Mouse (Mus musculus) ES-Bruce4 (cell line): ENCODE data around the gene Vps39.

Experiments
- CTCF ChIP-seq: IDR thresholded peaks from one replicate; pipeline ENCODE4 v1.8.1; 2011; ENCODE audit warnings: low read depth, low read length
- EP300 ChIP-seq: IDR thresholded peaks from 2 replicates; pipeline ENCODE4 v1.6.1; 2011; ENCODE audit warnings: low read depth, low read length; ENCODE audit not compliant: insufficient read depth
- POLR2A ChIP-seq: IDR thresholded peaks from one replicate; pipeline ENCODE4 v1.8.1; 2011; ENCODE audit warnings: low read length; ENCODE audit not compliant: insufficient read depth

DNA sequence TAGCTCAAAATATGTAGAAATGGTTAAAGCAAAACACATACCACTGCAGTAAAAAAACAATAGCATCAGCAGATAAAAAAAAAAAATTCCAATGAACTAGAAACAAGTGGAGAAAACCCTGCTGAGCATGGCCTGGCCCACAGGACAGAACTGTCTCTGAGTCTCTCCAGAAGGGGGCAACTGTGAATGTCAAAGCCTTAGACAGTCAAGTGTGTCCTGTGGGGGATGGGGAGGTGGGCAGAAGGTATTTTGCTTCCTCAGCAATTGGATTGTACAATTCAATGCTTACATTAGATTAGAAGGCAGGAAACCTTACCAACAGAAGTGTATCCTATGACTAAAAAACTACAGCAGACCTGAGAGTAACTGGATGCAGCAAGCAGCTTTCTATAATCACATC is 39.5 kb upstream of the Vps39 start:
- TF ChIP-seq CTCF (no peak), POLR2A (no peak), EP300 (no peak)
